Mouse (Mus musculus) frontal cortex, postnatal 14 days (tissue): Measurements from ENCODE around the gene Chd9.
A peak's percentile ranks its signal among the peaks of the same experiment; 100 is the strongest.
"Not testable (repeated sequence)": the region's sequence is repeated elsewhere in the genome, so short reads cannot be mapped to it uniquely, and the experiment has no call there.

Experiments
- DNase-seq, 2 experiments: peaks; one replicate each; pipeline ENCODE4 v3.0.0; 2022; ENCODE audit warnings: low spot score in 2 of 2

Chd9 gene

DNA sequence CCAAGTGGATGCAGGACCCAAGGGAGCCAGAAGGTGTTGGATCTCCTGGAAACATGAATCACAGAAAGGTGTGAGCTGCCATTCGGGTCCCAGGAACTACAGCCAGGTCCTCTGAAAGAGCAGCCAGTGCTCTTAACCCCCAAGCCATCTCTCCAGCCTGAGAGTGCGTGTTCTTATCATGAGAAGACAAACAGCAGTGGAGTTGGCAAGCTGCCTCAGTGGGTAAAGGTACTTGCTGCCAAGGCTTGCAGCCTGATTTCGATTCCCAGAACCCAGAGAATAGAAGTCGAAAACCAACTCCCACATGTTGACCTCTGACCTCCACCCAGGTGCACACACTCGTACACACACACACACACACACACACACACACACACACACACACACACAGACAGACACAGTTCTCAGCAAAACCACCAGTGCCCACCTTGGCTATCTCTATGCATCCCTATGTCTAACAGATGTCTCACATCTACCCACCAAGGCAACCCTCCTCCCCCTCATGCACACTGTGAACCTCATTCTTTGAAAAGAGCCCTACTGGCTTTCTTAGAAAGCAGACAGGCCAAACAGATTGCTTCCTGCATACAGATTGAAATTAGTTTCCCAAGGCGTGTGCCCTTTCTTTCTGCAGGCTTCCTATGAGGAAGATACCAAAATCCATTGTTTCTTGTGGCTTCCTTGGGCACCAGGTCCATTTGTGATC, 43.4 kb downstream of the Chd9 start:
- no peak for DNase-seq

DNA sequence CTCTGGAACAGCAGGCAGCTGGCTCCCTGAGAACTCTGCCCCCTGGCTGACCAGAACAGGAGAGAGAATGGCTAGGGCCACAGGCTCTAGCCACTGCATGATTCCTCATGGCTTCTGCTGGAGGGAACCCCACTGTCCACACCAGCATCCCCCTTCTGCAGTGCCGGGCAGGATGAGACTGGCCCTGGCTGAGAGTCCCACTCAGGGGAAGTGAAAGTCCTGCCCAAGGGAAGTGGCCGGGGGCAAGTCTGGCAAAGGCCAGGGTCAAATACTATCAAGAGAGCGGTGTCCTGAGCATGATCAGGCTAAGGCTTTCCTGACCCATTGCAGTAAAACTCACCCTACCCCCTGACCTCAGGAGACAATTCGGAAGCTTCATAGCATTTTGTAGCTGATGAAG, 44.9 kb downstream of the Chd9 start:
- peak in 1 of 2 experiments; percentile 34 for DNase-seq

DNA sequence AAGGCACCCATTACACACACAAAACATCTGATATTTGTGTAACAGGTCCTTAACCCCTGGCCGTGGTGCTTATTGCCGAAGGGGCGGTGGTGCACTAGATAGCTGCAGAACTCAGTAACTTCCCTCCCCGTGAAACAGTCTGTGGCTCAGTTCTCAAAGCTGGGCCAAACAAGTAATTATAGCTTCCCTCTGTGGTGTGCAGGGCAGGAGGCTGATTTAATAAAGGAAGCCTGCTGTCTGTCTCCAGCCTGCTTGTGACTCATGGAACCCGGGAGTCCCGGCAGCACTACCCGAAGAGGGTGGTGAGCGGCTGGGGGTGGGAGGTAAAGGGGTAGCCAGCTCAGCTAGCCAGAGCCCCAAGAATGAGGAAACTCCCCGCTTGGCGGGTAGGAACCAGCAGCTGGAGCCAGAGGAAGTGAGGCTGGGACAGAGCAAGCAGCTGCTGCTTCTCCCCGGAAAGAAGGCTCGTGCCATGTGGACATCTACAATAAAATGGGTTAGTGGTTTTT, 48.1 kb downstream of the Chd9 start:
- peak; percentile 57 to 74 for DNase-seq

DNA sequence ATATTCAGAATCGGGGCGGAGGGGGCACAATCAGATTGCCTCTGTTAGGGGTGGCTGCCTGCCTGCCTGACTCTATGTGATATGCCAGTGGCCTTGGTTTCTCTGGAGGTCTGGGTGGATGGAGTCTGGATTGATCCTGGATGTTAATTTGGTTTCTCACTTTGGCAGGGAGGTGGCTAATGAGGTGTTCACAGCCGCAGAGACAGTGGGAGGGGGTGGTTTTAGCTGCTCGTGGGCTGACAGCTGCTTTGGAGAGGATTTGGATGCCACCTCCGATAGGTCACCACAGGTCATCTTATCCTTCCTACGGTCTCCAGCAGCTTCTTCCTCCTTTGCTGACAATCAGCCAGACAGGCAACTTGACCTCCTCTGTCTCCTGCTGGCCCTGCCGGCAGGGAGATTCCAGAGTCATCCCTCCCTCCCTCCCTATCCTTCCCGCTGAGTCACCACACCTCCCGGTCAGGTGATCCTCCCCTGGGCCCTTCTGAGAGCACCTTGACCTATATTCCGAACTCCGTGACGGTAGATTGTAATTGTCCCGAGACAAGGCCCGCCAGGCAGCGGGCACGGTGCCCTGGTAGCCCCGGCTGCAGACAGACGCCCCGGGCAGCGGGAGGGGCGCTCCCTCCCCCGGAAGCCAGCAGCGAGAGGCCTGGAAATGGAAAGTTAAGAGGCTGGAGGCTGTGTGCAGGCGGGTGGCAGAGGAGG, 48.7 kb downstream of the Chd9 start:
- peak; percentile 63 to 72 for DNase-seq

DNA sequence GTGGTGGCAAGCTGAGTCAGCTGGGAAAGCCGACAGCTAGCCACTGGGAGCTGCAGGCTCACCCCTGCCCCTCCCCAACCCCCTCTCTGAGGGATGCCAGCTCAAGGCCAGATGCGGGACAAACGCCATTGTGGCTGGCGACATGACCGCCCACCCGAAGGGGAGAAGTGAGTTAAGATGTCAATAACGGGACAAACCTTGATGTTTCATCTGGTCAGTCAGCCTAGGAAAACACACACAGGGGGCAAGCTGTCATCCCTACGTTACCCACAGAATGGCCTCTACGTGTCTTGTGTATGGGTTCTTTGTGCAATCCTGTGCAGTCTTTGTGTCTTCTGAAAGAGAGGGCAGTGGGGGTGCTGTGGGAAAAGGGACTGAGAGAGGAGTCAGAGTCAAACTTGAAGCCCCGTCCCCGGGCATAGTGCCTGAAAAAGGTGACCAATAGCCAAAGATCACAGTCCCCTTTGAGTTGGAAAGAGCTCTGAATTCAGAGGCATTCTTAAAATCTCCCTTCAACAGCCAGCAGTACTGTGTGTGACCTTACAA, 49.4 kb downstream of the Chd9 start:
- no peak for DNase-seq

DNA sequence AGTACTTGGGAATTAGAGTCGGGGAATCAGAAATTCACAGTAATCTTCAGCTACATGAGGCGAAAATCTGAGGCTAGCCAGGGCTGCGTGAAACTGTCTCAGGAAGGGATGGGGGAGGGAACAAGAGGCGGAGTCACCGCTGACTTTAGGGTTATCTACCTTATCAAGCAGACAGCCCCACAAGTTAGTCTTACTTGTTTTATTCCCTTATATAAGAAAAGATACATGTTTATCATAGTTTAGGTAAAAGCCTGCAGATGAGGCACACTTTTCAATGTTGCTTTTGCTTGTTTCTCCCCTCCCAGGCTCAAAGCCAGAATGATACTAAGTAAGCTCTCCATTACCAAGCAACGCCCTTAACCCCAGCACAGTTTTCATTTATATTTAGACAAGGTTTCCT, 50.4 kb downstream of the Chd9 start:
- DNase-seq: no peak

DNA sequence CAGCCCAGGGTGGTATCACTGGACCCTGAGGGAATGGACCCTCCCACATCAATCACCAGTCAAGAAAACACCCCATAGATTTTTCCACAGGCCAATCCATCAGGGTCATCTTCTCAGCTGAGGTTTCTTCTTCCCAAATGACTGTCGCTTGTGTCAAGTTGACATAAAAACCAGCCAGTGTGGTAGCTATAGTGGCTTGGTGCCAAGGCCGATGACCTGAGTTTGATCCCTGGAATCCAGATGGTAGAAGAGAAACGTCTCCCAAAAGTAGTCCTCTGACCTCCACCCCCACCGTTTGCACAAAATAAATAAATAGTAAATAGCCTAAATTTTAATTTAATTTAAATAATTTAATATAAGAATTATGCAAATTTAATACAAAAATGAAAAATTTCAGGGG, 51.9 kb downstream of the Chd9 start:
- DNase-seq: no peak

DNA sequence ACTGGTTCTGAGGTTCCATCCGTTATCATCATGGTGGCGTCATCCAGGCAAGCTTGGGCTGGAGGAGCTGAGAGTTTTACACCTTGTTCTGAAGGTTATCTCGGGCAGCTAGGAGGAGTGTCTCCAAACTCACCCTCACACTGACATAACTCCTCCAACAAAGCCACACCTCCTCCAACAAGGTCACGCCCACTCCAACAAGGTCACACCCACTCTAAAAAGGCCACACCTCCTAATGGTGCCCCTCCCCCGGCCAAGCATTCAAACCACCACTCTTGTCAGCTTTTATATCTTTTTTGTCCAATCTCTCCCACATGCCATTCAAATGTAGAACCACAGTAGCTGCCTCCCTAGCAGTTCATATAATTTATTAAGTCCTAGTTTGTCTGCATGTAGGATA, 53.0 kb downstream of the Chd9 start:
- no peak for DNase-seq

DNA sequence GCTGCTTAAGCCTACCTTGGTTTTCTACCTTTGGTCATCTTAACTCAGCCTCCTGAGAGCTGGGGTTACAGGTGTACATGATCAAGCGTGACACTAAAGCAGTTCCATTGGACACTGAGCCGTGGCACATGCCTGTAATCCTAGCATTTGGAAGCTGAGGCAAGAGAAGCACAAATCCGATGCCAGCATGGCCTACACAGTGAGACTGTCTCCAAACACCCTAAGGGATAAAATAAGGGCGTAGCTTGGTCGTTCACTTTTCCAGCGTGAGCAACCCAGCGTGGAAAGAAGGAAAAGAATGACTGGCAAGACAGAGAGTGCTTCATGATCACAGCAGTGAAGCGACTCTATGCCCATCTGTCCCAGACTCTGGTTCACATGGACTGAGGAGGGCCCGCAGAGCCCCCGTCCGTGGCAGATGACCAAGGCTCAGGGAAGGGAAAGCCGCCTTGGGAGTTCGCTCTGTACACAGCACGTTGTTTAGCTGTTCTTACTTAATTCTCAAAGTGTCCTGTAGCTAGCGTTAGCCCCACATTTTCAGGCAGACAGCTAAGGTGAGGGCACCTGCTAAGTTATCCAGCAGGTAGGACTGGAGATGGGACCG, 54.0 kb downstream of the Chd9 start:
- no peak for DNase-seq

DNA sequence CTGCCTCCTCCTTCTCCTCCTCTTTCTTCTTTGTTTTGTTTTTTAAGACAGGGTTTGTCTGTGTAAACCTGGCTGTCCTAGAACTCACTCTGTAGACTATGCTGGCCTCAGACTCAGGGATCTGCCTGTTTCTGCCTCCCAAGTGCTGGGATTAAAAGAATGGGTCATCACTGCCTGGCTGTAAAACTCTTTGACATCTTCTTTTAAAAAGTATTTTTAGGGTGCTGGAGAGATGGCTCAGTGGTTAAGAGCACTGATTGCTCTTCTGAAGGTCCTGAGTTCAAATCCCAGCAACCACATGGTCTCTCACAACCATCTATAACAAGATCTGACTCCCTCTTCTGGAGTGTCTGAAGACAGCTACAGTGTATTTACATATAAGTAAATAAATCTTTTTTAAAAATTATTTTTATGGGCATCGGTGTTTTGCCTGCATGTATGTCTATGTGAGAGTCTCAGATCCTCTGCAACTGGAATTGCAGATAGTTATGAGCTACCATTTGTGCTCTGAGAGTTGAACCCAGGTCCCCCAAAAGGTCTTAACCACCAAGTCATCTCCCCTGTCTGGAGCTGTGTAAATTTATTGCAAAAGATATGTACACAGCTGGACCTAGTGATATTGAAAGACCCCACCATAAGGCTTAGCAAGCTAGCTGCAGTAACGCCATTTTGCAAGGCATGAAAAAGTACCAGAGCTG, 57.7 kb downstream of the Chd9 start:
- DNase-seq: no peak

DNA sequence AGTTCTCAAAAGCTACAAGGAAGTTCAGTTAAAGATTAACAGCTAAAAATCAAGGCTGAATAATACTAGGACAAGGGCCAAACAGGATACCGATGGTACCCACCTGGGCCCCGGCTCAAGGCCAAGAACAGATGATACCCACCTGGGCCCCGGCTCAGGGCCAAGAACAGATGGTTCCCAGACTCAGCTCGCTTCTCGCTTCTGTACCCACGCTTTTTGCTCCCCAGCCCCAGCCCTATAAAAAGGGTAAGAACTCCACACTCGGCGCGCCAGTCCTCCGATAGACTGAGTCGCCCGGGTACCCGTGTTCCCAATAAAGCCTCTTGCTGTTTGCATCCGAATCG, 58.2 kb downstream of the Chd9 start:
- DNase-seq: not testable (repeated sequence)

DNA sequence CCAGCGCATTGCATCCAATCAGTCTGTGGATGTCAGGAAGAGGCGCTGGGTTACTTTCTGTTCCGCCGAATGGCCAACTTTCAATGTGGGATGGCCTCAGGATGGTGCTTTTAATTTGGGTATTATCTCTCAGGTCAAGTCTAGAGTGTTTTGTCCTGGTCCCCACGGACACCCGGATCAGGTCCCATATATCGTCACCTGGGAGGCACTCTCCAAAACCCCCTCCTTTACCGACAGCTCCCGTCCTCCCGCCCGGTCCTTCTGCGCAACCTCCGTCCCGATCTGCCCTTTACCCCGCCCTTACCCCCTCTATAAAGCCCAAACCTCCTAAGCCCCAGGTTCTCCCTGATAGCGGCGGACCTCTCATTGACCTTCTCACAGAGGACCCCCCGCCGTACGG, 59.2 kb downstream of the Chd9 start:
- not testable (repeated sequence) for DNase-seq

DNA sequence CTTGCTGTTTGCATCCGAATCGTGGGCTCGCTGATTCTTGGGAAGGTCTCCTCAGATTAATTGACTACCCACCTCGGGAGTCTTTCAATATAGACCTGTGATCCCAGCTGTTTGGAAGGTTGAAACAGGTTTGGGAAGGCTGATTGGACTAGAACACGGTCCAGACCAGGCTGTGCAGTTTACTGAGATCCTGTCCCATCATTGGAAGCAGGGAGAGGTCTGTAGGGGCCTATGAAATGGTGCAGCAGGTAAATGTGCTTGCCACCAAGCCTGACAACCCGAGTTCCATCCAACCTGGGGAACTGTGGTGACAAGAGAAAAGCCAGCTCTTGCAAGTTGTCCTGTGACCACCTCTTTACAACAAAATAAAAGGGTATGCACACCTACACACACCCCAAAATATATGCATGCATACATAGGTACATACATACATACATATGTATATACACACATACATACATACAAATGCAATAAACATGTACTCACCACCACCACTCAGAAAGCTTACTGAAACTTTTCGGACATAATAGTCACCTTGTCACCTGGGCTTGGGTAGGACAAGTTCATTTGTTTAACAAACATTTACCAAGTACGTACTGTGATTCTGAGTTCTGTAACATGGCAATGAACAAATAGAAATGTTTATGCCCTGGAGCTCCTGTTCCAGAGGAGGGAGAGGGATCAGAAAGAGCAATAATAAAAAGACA, 63.9 kb downstream of the Chd9 start:
- no peak for DNase-seq

DNA sequence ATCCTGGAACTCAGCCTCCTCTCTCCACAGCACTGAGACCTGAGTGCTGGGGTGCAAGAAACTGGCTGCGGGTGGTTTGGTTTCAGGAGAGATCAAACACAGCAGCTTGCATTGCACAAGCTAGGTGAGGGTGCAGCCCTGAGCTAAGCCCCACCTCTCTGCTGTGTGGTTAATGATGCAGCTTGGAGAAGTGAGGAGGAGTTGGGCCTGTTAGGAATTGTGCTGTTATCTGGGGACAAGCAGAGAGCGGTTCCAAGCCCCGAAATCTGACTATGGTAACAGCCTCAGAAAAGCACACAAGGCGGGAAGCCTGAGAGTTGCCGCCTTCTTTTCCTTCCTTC, 64.4 kb downstream of the Chd9 start:
- DNase-seq: no peak

DNA sequence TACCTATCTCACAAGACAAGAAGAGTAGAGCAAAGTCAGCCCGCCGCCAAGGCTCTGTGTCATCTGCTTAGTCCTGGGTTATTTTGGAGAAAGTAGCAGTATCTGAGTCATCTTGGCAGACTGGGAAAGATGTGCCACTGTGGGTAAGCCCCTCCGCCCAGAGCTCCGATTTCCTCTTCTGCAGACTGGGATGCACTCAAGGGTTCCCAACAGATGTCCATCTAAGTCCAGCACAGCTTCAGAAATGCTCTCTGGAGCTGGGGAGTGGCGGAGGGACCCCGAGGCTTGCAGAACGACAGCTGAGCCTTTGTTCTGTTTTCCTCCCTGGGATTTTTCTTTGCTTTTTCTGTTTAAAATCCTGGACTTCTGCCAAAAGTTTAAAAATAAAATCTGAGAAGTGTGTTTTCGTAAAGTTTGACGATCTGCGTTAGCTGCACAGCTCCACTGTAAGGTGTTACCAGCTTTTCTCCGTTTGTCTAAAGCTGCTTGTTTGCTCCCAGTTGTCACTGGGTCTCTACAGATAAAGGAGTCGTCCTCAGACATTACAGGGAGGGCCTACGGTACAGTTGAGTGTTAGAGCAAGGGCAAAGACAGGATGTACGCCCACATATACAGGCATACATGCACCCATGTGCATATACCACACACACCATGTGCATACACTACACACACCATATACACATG, 66.2 kb downstream of the Chd9 start:
- peak in 1 of 2 experiments; percentile 23 for DNase-seq

DNA sequence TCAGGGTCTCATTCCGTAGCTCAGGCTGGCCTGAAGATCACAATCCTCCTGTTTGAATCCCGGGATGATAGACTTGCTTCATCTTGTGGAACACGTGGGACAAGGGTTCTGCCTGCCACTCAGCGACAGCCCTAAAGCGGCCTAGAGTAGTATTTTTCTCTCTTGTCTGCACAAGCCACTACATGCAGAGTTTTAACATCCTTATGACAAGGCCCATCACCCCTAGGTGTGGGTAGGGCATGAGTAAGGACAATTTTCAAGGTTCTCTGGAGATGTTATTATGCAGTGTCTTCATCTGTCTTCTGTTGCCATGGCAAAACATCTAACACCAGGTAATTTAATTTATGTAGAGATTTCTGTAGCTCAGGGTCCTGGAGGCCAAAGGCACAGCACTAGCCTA, 69.2 kb downstream of the Chd9 start:
- DNase-seq: no peak

DNA sequence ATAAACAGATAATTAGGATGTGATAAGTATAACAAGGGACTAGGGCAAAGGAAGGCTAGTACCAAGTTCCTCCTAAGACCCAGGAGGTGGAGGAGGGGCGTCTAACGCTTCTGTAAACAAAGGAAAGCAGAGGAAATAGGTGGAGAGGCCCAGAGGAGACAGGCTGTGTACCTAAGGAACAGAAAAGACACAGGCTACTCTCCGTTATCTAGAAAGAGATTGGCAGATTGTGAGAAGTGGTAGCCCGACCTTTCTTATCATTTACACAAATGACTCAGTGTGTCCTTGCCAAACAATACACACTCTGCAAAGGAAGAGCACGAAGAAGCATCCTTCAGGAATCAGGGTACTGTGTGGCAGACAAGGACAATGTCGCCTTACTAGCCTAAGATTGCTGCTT, 70.4 kb downstream of the Chd9 start:
- DNase-seq: no peak

DNA sequence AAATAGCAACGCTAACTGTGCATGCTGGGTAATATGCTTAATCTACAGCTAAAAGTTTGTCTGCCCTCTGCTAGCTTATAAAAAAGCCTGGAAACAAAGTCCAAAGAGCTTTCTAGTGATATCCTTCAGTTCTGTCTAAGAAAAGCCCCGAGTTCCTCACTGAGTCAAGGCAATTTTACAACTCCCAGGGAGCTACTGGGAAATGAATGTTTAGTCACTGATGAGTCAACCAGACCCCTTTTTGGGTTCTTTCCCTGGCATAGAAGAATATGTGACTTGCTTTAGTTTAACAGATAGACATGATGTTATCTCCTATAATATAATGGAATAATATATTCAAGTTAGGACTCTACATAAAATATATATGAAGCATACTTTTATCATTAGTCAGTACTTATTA, 73.8 kb downstream of the Chd9 start:
- no peak for DNase-seq

DNA sequence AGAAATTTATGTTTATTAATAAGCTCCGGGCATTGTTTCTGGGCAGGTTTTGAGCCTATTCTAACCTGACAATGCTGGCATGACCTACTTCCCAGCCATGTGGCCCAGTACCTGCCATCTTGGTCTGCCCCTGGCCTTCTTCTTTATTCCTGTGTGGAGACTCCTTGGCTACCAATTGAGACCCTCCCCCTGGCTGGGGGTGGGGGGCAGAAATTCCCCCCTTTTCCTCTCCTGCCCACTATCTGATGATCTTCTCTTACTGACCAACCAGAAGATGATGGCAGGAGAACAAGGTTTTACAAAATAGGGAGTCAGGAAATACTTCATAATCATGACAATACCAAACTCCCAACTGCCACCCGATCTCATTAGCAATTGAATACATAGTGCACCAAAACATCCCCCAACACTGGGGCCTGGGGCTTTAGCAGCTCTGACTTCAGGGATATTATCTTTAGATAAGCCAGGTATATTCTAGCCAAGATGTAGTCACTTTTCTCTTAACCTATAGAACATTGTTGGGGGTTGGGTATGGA, 76.1 kb downstream of the Chd9 start:
- DNase-seq: no peak

DNA sequence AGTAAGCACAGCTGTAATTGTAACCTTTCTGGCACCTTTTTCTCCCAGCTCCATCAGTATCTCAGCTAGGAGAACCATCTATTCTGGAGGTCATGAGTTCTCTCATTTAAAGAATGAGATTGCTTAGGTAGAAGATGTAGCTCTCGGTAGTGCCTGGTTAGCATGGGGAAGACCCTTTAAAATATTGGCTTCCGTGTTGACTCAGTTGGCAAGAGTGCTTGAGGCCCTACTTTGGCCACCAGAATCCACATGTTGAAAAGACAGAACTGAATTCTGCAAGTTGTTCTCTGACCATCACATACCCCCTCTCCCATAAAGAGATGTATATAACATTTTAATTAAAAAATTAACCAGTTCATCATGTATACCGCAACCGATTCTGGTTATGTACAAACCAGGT, 78.8 kb downstream of the Chd9 start:
- no peak for DNase-seq

DNA sequence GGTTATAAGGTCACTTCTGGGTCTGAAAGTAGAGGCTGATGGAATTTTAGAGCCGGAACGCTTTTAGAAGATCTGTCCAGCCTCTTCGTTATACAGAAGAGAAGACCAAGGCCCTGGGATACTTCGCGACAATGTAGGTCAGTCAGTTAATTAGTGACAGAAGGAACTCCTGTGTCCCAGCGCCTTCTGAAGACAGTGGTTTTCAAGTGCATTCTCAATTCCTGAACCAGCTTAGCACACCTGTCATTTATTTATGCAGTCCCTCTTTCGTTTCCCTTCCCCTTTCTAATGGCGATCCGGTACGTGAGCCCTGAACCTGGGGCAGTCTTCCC, 79.3 kb downstream of the Chd9 start:
- DNase-seq: no peak
